Mouse (Mus musculus) MEL (cell line): ENCODE results near the gene Pygm.

Source experiments
- BHLHE40 ChIP-seq: IDR thresholded peaks from 2 replicates; pipeline ENCODE4 v1.6.1; 2012; ENCODE audit warnings: low read depth, mild to moderate bottlenecking, inconsistent platforms, low read length, improper control_type of control experiment, borderline replicate concordance
- CTCF ChIP-seq, 3 experiments: IDR thresholded peaks in 2 of 3; conservative IDR thresholded peaks in 1 of 3; 2 replicates each; pipeline ENCODE4 v1.5.1; 2011 to 2012; ENCODE audit warnings: low read length in 3 of 3, low read depth in 2 of 3, mild to moderate bottlenecking in 2 of 3, improper control_type of control experiment in 1 of 3, inconsistent platforms in 1 of 3, mixed read lengths in 1 of 3, moderate library complexity in 1 of 3; ENCODE audit not compliant: control insufficient read depth in 1 of 3, insufficient read depth in 1 of 3, poor library complexity in 1 of 3, severe bottlenecking in 1 of 3
- POLR2A ChIP-seq, 2 experiments: IDR thresholded peaks; 2 replicates each; pipeline ENCODE4 v1.6.1; 2011 to 2012; ENCODE audit warnings: low read length in 2 of 2, mild to moderate bottlenecking in 2 of 2, control low read depth in 1 of 2, improper control_type of control experiment in 1 of 2, low read depth in 1 of 2, moderate library complexity in 1 of 2; ENCODE audit not compliant: control insufficient read depth in 1 of 2, insufficient read depth in 1 of 2, poor library complexity in 1 of 2

- TF ChIP-seq POLR2A (IDR thresholded peaks at IDR 0.05; ENCODE audit: control insufficient read depth in 1 of 2, insufficient read depth in 1 of 2, low read depth in 1 of 2, low read length in 2 of 2, poor library complexity in 1 of 2) (no peak), CTCF (IDR thresholded peaks at IDR 0.05 in 2 of 3, conservative IDR thresholded peaks at IDR 0.05 in 1 of 3; ENCODE audit: control insufficient read depth in 1 of 3, insufficient read depth in 1 of 3, low read depth in 2 of 3, low read length in 3 of 3, poor library complexity in 1 of 3, severe bottlenecking in 1 of 3) (peak; percentile 51 to 78 (median 54)), BHLHE40 (no peak)
These were observed 8.0 kb upstream of the Pygm start for GRCm38 (mm10) chr19:6376255-6376564.
